Mouse (Mus musculus) left cerebral cortex, postnatal 10 days (tissue): ENCODE results near the gene Etv2. TPM values are rescaled to one million over a fixed set of nuclear protein-coding genes. Genes with fewer than 3 reads are reported as not detected.

Experiments used
- DNase-seq, 2 experiments: peaks; one replicate each; pipeline ENCODE4 v3.0.0; 2021 to 2022; ENCODE audit warnings: low spot score in 2 of 2, mixed read lengths in 1 of 2; ENCODE audit errors: extremely low spot score in 1 of 2
- intact Hi-C: fragments of 180-260 bp; cut with DNase I; formaldehyde crosslinking; loops from one replicate; pipeline ENCODE4 v1.15.1; 2025
- total RNA-seq, 2 experiments: library from RNA; stranded (reverse); gene quantifications; 2 replicates each; pipeline ENCODE4 v1.2.3; 2021

Gene Etv2
- total RNA-seq, 2 experiments from 2014 or later: not detected

GRCm38 (mm10) chr7:30618658-30619057 lies 17.0 kb downstream of the Etv2 start:
- intact Hi-C loops: no loop called here

GRCm38 (mm10) chr7:30615049-30615760 lies 20.4 kb downstream of the Etv2 start:
- intact Hi-C loops: no loop called here
- no peak for DNase-seq

More at GRCm38 (mm10) chr7:30618658-30619057, 17.0 kb downstream of the Etv2 start:
- DNase-seq: no peak

GRCm38 (mm10) chr7:30614454-30614853 lies 21.2 kb downstream of the Etv2 start:
- intact Hi-C loops: no loop called here
- no peak for DNase-seq

GRCm38 (mm10) chr7:30613529-30614112 lies 22.0 kb downstream of the Etv2 start:
- peak; percentile 39 to 54 for DNase-seq
- intact Hi-C loops: no loop called here

GRCm38 (mm10) chr7:30612654-30613402 lies 22.8 kb downstream of the Etv2 start, which contains the start of gene Upk1a:
Gene Upk1a (minus strand): TSS chr7:30612847.
- intact Hi-C loops: no loop called here
- no peak for DNase-seq

- no peak for DNase-seq
- intact Hi-C loops: no loop called here
Measured at GRCm38 (mm10) chr7:30610043-30610442, 25.6 kb downstream of the Etv2 start.

- intact Hi-C loops: no loop called here
- no peak for DNase-seq
Measured at GRCm38 (mm10) chr7:30608476-30608875, 27.2 kb downstream of the Etv2 start.

GRCm38 (mm10) chr7:30607706-30608309 lies 27.8 kb downstream of the Etv2 start:
- peak in 1 of 2 experiments; percentile 74 for DNase-seq
- intact Hi-C loops: no loop called here

GRCm38 (mm10) chr7:30604944-30605343 lies 30.7 kb downstream of the Etv2 start:
- DNase-seq: no peak
- intact Hi-C loops: no loop called here

GRCm38 (mm10) chr7:30604424-30604823 lies 31.2 kb downstream of the Etv2 start:
- intact Hi-C loops: no loop called here
- DNase-seq: no peak

- DNase-seq: no peak
- intact Hi-C loops: no loop called here
Measured at GRCm38 (mm10) chr7:30602583-30602982, 33.1 kb downstream of the Etv2 start.

GRCm38 (mm10) chr7:30600651-30601050 lies 35.0 kb downstream of the Etv2 start:
- intact Hi-C loops: no loop called here

GRCm38 (mm10) chr7:30599933-30600353 lies 35.7 kb downstream of the Etv2 start:
- peak; percentile 92 to 93 for DNase-seq
- intact Hi-C loops: no loop called here

More at GRCm38 (mm10) chr7:30600651-30601050, 35.0 kb downstream of the Etv2 start:
- no peak for DNase-seq

- DNase-seq: no peak
- intact Hi-C loops: no loop called here
Measured at GRCm38 (mm10) chr7:30598786-30599185, 36.9 kb downstream of the Etv2 start, which contains the start of gene Zbtb32. Gene Zbtb32 (minus strand): TSS chr7:30598909.

- no peak for DNase-seq
- intact Hi-C loops: no loop called here
Measured at GRCm38 (mm10) chr7:30596811-30597210, 38.8 kb downstream of the Etv2 start.

GRCm38 (mm10) chr7:30596093-30596492 lies 39.6 kb downstream of the Etv2 start:
- no peak for DNase-seq
- intact Hi-C loops: no loop called here

- DNase-seq: no peak
- intact Hi-C loops: loop anchor here (5.0 kb wide), 1 partner anchor 318 kb away; the partner anchor contains the start of gene Mag
Measured at GRCm38 (mm10) chr7:30594510-30595024, 41.1 kb downstream of the Etv2 start.

GRCm38 (mm10) chr7:30593579-30594509 lies 41.8 kb downstream of the Etv2 start:
- no peak for DNase-seq
- intact Hi-C loops: loop anchor here (5.0 kb wide), 1 partner anchor 318 kb away; the partner anchor contains the start of gene Mag
